Mouse (Mus musculus) CH12.LX (cell line): ENCODE measurements around the gene Zfp628. TPM values are rescaled to one million over a fixed set of nuclear protein-coding genes. Genes with fewer than 3 reads are reported as not detected.

Source experiments
- DNase-seq: peaks from one replicate; pipeline ENCODE4 v3.0.0-alpha.2; 2013; ENCODE audit errors: extremely low read depth
- H3K27ac ChIP-seq: 2 replicates; pipeline ENCODE4 v1.5.1; 2012; ENCODE audit warnings: low read depth, mild to moderate bottlenecking, control low read depth, moderate library complexity; ENCODE audit not compliant: insufficient read depth
- H3K27me3 ChIP-seq: replicated peaks from 2 replicates; pipeline ENCODE3; 2012; ENCODE audit warnings: inconsistent platforms
- H3K36me3 ChIP-seq, 2 experiments: replicated peaks in 1 of 2; 2 replicates each; pipeline versions ENCODE3 to v1.6.1; 2012; ENCODE audit warnings: inconsistent platforms in 1 of 2, low read length in 1 of 2, mild to moderate bottlenecking in 1 of 2, mixed read lengths in 1 of 2, moderate library complexity in 1 of 2; ENCODE audit not compliant: control insufficient read depth in 1 of 2, insufficient read depth in 1 of 2
- H3K4me1 ChIP-seq, 2 experiments: 2 replicates each; pipeline ENCODE4 v1.6.1; 2012; ENCODE audit warnings: inconsistent platforms in 1 of 2, moderate library complexity in 1 of 2; ENCODE audit not compliant: insufficient read depth in 2 of 2, control insufficient read depth in 1 of 2
- H3K4me2 ChIP-seq: 2 replicates; pipeline ENCODE4 v1.6.1; 2012; ENCODE audit warnings: low read depth, mild to moderate bottlenecking, control low read depth; ENCODE audit not compliant: poor library complexity, insufficient read depth, severe bottlenecking
- H3K4me3 ChIP-seq, 3 experiments: fragments of 150-350 bp in 1 of 3; sonication (generic) in 1 of 3; replicated peaks in 1 of 3; 2 replicates each; pipeline versions ENCODE3 to v1.5.1; 2011 to 2012; ENCODE audit warnings: low read depth in 2 of 3, low read length in 2 of 3, mild to moderate bottlenecking in 2 of 3, moderate library complexity in 2 of 3, control low read depth in 1 of 3, improper control_type of control experiment in 1 of 3, inconsistent platforms in 1 of 3, mixed read lengths in 1 of 3; ENCODE audit not compliant: poor library complexity in 1 of 3
- H3K79me2 ChIP-seq: replicated peaks from 2 replicates; pipeline ENCODE4 v1.6.1; 2012; ENCODE audit warnings: mild to moderate bottlenecking, moderate library complexity; ENCODE audit not compliant: control insufficient read depth, poor library complexity, insufficient read depth, severe bottlenecking; ENCODE audit errors: extremely low read depth
- H3K9ac ChIP-seq: 2 replicates; pipeline ENCODE4 v1.6.1; 2012; ENCODE audit warnings: low read depth, mild to moderate bottlenecking, control low read depth, moderate library complexity; ENCODE audit not compliant: insufficient read depth
- H3K9me3 ChIP-seq: replicated peaks from 2 replicates; pipeline ENCODE3; 2012; ENCODE audit warnings: low read length, inconsistent platforms, mixed read lengths
- BHLHE40 ChIP-seq: IDR thresholded peaks from 2 replicates; pipeline ENCODE4 v1.6.1; 2011; ENCODE audit warnings: mild to moderate bottlenecking, low read depth, low read length, improper control_type of control experiment
- CHD2 ChIP-seq: IDR thresholded peaks from 2 replicates; pipeline ENCODE4 v1.6.1; 2011; ENCODE audit warnings: low read length, improper control_type of control experiment
- GABPA ChIP-seq: IDR thresholded peaks from 2 replicates; pipeline ENCODE4 v1.6.1; 2012; ENCODE audit warnings: low read depth, low read length, improper control_type of control experiment, inconsistent platforms; ENCODE audit not compliant: insufficient replicate concordance
- HCFC1 ChIP-seq: IDR thresholded peaks from 2 replicates; pipeline ENCODE4 v1.6.1; 2012; ENCODE audit warnings: low read depth, mild to moderate bottlenecking, inconsistent platforms, low read length, improper control_type of control experiment
- IRF4 ChIP-seq: IDR thresholded peaks from 2 replicates; pipeline ENCODE4 v1.6.1; 2014; ENCODE audit warnings: low read depth, mild to moderate bottlenecking, inconsistent platforms, low read length, improper control_type of control experiment
- JUN ChIP-seq: IDR thresholded peaks from 2 replicates; pipeline ENCODE4 v1.6.1; 2011; ENCODE audit warnings: low read depth, mild to moderate bottlenecking, low read length, improper control_type of control experiment, moderate library complexity; ENCODE audit not compliant: insufficient read depth
- KAT2A ChIP-seq: IDR thresholded peaks from 2 replicates; pipeline ENCODE4 v1.6.1; 2012; ENCODE audit warnings: low read length, improper control_type of control experiment, inconsistent platforms; ENCODE audit not compliant: insufficient replicate concordance
- MAX ChIP-seq: IDR thresholded peaks from 2 replicates; pipeline ENCODE4 v1.6.1; 2011; ENCODE audit warnings: low read length, improper control_type of control experiment
- MAZ ChIP-seq: IDR thresholded peaks from 2 replicates; pipeline ENCODE4 v1.6.1; 2012; ENCODE audit warnings: low read depth, mild to moderate bottlenecking, inconsistent platforms, low read length, improper control_type of control experiment, moderate library complexity
- MEF2A ChIP-seq: IDR thresholded peaks from 2 replicates; pipeline ENCODE4 v1.6.1; 2014; ENCODE audit warnings: low read depth, mild to moderate bottlenecking, inconsistent platforms, low read length, improper control_type of control experiment, borderline replicate concordance
- MXI1 ChIP-seq: IDR thresholded peaks from 2 replicates; pipeline ENCODE4 v1.6.1; 2011; ENCODE audit warnings: mild to moderate bottlenecking, low read depth, low read length, improper control_type of control experiment
- NELFE ChIP-seq: IDR thresholded peaks from 2 replicates; pipeline ENCODE4 v1.6.1; 2011; ENCODE audit warnings: low read depth, low read length, improper control_type of control experiment
- PAX5 ChIP-seq: IDR thresholded peaks from 2 replicates; pipeline ENCODE4 v1.6.1; 2012; ENCODE audit warnings: low read length, inconsistent platforms, mixed read lengths
- POLR2A ChIP-seq: IDR thresholded peaks from 2 replicates; pipeline ENCODE4 v1.6.1; 2011; ENCODE audit warnings: low read depth, mild to moderate bottlenecking, improper control_type of control experiment, low read length
- RCOR1 ChIP-seq: conservative IDR thresholded peaks from 2 replicates; pipeline ENCODE4 v1.6.1; 2012; ENCODE audit warnings: low read depth, mild to moderate bottlenecking, inconsistent platforms, low read length, improper control_type of control experiment
- SMC3 ChIP-seq: IDR thresholded peaks from 2 replicates; pipeline ENCODE4 v1.6.1; 2011; ENCODE audit warnings: low read depth, low read length, improper control_type of control experiment
- USF1 ChIP-seq: IDR thresholded peaks from 2 replicates; pipeline ENCODE4 v1.6.1; 2014; ENCODE audit warnings: low read depth, mild to moderate bottlenecking, inconsistent platforms, low read length, improper control_type of control experiment
- USF2 ChIP-seq: conservative IDR thresholded peaks from 2 replicates; pipeline ENCODE4 v1.6.1; 2011; ENCODE audit warnings: low read depth, low read length, improper control_type of control experiment
- ZMIZ1 ChIP-seq: IDR thresholded peaks from 2 replicates; pipeline ENCODE4 v1.6.1; 2012; ENCODE audit warnings: low read depth, mild to moderate bottlenecking, inconsistent platforms, low read length, improper control_type of control experiment
- dilution Hi-C: fragments of 300-500 bp; cut with MboI; formaldehyde crosslinking; loops from 2 replicates; pipeline ENCODE4 v1.14.3; 2020; ENCODE audit warnings: low sequenced_read_pairs; ENCODE audit not compliant: extremely low pct_unique_long_range_greater_than_20kb, extremely low pct_ligation_motif_present
- in situ Hi-C: fragments of 300-500 bp; cut with MboI; formaldehyde crosslinking; loops from 3 replicates; pipeline ENCODE4 v1.14.3; 2019; ENCODE audit warnings: low sequenced_read_pairs, low pct_ligation_motif_present, low pct_unique_long_range_greater_than_20kb, mixed read lengths
- polyA plus RNA-seq: library from polyadenylated mRNA; unstranded; fragments of >175 nt; gene quantifications from 2 replicates; pipeline ENCODE4 v1.2.1, GENCODE M21; 2012; ENCODE audit warnings: low read depth; ENCODE audit not compliant: insufficient read length
- total RNA-seq, 2 experiments: library from RNA; depleted of rRNA; stranded (reverse); fragments of 300-350 nt in 1 of 2; fragments of >200 nt in 1 of 2; gene quantifications; 2 replicates each; pipeline ENCODE4 v1.2.3; 2012 to 2014

Gene Zfp628
- total and polyA plus RNA-seq, 3 experiments, result 0.87 to 9.4 (median 2.2) TPM

- peaks cover 2 to 30% of the 10 kb centered on the region in 2 experiments for H3K4me1 ChIP-seq
- H3K27ac ChIP-seq, result no peak overlapping the region
- no peak overlapping the region for H3K4me2 ChIP-seq
- dilution Hi-C loops, result no loop called here
- no peaks in the 10 kb centered on the region for H3K27me3 ChIP-seq
- no peak for TF ChIP-seq MEF2A
- no peak for TF ChIP-seq IRF4
- TF ChIP-seq KAT2A, result no peak
- TF ChIP-seq MAZ, result no peak
- no peak for TF ChIP-seq JUN
- no peak for TF ChIP-seq ZMIZ1
- no peak for TF ChIP-seq MXI1
- TF ChIP-seq USF1, result no peak
- TF ChIP-seq HCFC1, result no peak
- no peak for TF ChIP-seq BHLHE40
- TF ChIP-seq, all 38 proteins: peak for 0
- H3K79me2 ChIP-seq, result no peaks in the 10 kb centered on the region
- no peak overlapping the region for H3K9ac ChIP-seq
- DNase-seq, result no peak
- H3K4me3 ChIP-seq, result no peak overlapping the region
- in situ Hi-C loops, result no loop called here
- H3K36me3 ChIP-seq, result no peaks in the 10 kb centered on the region
- H3K9me3 ChIP-seq, result no peaks in the 10 kb centered on the region
These were observed 13.3 kb downstream of the Zfp628 start for GRCm38 (mm10) chr7:4928323-4928722.

DNA sequence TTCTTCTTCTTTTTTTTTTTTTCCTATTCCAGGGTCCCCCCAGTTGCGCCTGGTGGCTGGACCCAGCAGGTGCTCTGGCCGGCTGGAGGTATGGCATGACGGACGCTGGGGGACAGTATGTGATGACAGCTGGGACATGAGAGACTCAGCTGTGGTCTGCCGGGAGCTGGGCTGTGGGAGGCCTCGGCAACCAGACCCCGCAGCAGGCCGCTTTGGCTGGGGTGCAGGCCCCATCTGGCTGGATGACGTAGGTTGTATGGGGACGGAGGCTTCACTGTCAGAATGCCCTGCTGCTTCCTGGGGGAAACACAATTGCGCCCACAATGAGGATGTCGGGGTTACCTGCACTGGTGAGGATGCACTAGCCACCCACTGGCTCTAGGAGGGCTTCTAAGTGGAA lies 18.1 kb downstream of the Zfp628 start:
- peaks cover 5% of the 10 kb centered on the region for H3K9me3 ChIP-seq
- DNase-seq, result no peak
- in situ Hi-C loops (no loop called here), dilution Hi-C loops (no loop called here)
- TF ChIP-seq CHD2 (no peak), GABPA (no peak), JUN (no peak), MAX (no peak), SMC3 (no peak), MEF2A (no peak), USF2 (no peak), RCOR1 (no peak), PAX5 (no peak), ZMIZ1 (no peak), POLR2A (no peak), USF1 (no peak), HCFC1 (no peak), NELFE (no peak)
- no peak overlapping the region for H3K27ac ChIP-seq
- no peaks in the 10 kb centered on the region for H3K79me2 ChIP-seq
- H3K9ac ChIP-seq, result no peak overlapping the region
- no peak overlapping the region for H3K4me3 ChIP-seq
- no peak overlapping the region for H3K4me2 ChIP-seq
- peaks cover 6 to 31% of the 10 kb centered on the region in 2 experiments for H3K4me1 ChIP-seq
- H3K27me3 ChIP-seq, result no peaks in the 10 kb centered on the region
- H3K36me3 ChIP-seq, result no peaks in the 10 kb centered on the region
